Mouse (Mus musculus) stomach, embryonic 15.5 days (tissue): ENCODE data around the gene Prrt1. TPM values are rescaled to one million over a fixed set of nuclear protein-coding genes. Genes with fewer than 3 reads are reported as not detected.

ENCODE experiments used
- ATAC-seq: fragments of 200-750 bp; cut with Nextera tagmentation; 2 replicates; pipeline ENCODE4 v1.8.0; 2017; ENCODE audit warnings: low read depth, moderate number of reproducible peaks, moderate TSS enrichment; ENCODE audit not compliant: insufficient read depth, low FRiP score
- H3K27ac ChIP-seq: fragments of 300-500 bp; sonication (generic); 2 replicates; pipeline ENCODE4 v1.5.1; 2015; ENCODE audit warnings: mild to moderate bottlenecking, inconsistent platforms
- H3K27me3 ChIP-seq: fragments of 300-500 bp; sonication (generic); replicated peaks from 2 replicates; pipeline ENCODE4 v1.6.1; 2015; ENCODE audit warnings: inconsistent platforms
- H3K36me3 ChIP-seq: fragments of 300-500 bp; sonication (generic); 2 replicates; pipeline ENCODE4 v1.6.1; 2015; ENCODE audit warnings: inconsistent platforms
- H3K4me1 ChIP-seq: fragments of 300-500 bp; sonication (generic); 2 replicates; pipeline ENCODE4 v1.6.1; 2015; ENCODE audit warnings: inconsistent platforms
- H3K4me2 ChIP-seq: fragments of 300-500 bp; sonication (generic); 2 replicates; pipeline ENCODE4 v1.6.1; 2015; ENCODE audit warnings: mild to moderate bottlenecking, inconsistent platforms
- H3K4me3 ChIP-seq: fragments of 300-500 bp; sonication (generic); replicated peaks from 2 replicates; pipeline ENCODE4 v1.5.1; 2015; ENCODE audit warnings: inconsistent platforms
- H3K9ac ChIP-seq: fragments of 300-500 bp; sonication (generic); 2 replicates; pipeline ENCODE4 v1.6.1; 2015; ENCODE audit warnings: inconsistent platforms
- H3K9me3 ChIP-seq: fragments of 300-500 bp; sonication (generic); 2 replicates; pipeline ENCODE4 v1.6.1; 2016; ENCODE audit warnings: inconsistent platforms
- WGBS: fragments of 180-500 bp; shearing (Covaris S2); methylation state at CpG from one replicate; pipeline ENCODE4 v1.1.7; 2015; 5-methylcytosine and 5-hydroxymethylcytosine counted together
- polyA plus RNA-seq: library from polyadenylated mRNA; unstranded; fragments of >200 nt; fragmentation: Nextera tagmentation; extraction: Ambion mirVana; gene quantifications from 2 replicates; pipeline ENCODE4 v1.2.1, GENCODE M21; 2015

Prrt1 gene
- polyA plus RNA-seq = 0.35 and 0.63 TPM in 2 replicates

GRCm38 (mm10) chr17:34629221-34629751 lies at the start of gene Prrt1:
Prrt1 (plus strand) TSS chr17:34629533.
- H3K27ac ChIP-seq = peak within 1 kb of the TSS; percentile 95
- H3K4me1 ChIP-seq = peaks cover 50% of the 10 kb centered on the region
- peak within 1 kb of the TSS; percentile 62; the same call in 1 of the 2 replicates for H3K9ac ChIP-seq
- no peaks in the 10 kb centered on the region for H3K9me3 ChIP-seq
- no peak for ATAC-seq
- H3K4me2 ChIP-seq = peak within 1 kb of the TSS; percentile 96
- peaks cover 26% of the 10 kb centered on the region for H3K27me3 ChIP-seq
- 11% methylated on average over 16 of the region's 16 CpGs for WGBS
- 0 out of 2 replicates have a peak, but pooled peaks cover 2% of the 10 kb centered on the region for H3K36me3 ChIP-seq
- peak within 1 kb of the TSS; percentile 77 for H3K4me3 ChIP-seq

GRCm38 (mm10) chr17:34582528-34582927 lies 46.8 kb upstream of the Prrt1 start:
- H3K4me3 ChIP-seq = no peak overlapping the region
- peaks cover 15% of the 10 kb centered on the region for H3K4me1 ChIP-seq
- no peaks in the 10 kb centered on the region for H3K36me3 ChIP-seq
- no peaks in the 10 kb centered on the region for H3K27me3 ChIP-seq
- no peak overlapping the region for H3K4me2 ChIP-seq
- H3K9ac ChIP-seq = no peak overlapping the region
- no peak overlapping the region for H3K27ac ChIP-seq
- no peak for ATAC-seq
- WGBS = 79% methylated on average over 12 of the region's 12 CpGs
- H3K9me3 ChIP-seq = no peaks in the 10 kb centered on the region

GRCm38 (mm10) chr17:34583397-34583796 lies 45.9 kb upstream of the Prrt1 start:
- no peak for ATAC-seq
- H3K4me3 ChIP-seq = no peak overlapping the region
- no peaks in the 10 kb centered on the region for H3K36me3 ChIP-seq
- H3K9me3 ChIP-seq = no peaks in the 10 kb centered on the region
- no peaks in the 10 kb centered on the region for H3K27me3 ChIP-seq
- H3K4me2 ChIP-seq = no peak overlapping the region
- WGBS = 55% methylated on average over 7 of the region's 7 CpGs
- peaks cover 17% of the 10 kb centered on the region for H3K4me1 ChIP-seq
- H3K27ac ChIP-seq = no peak overlapping the region
- no peak overlapping the region for H3K9ac ChIP-seq

GRCm38 (mm10) chr17:34583819-34584218 lies 45.5 kb upstream of the Prrt1 start:
- Histone ChIP-seq H3K4me2 (no peak overlapping the region), H3K27ac (no peak overlapping the region), H3K4me3 (no peak overlapping the region), H3K27me3 (no peaks in the 10 kb centered on the region), H3K36me3 (no peaks in the 10 kb centered on the region), H3K9me3 (no peaks in the 10 kb centered on the region), H3K4me1 (peaks cover 20% of the 10 kb centered on the region), H3K9ac (no peak overlapping the region)
- no peak for ATAC-seq
- WGBS = 90% methylated on average over 8 of the region's 8 CpGs

- H3K9me3 ChIP-seq = no peaks in the 10 kb centered on the region
- no peak overlapping the region for H3K4me2 ChIP-seq
- no peak overlapping the region for H3K9ac ChIP-seq
- WGBS = 90% methylated on average over 8 of the region's 8 CpGs
- H3K4me1 ChIP-seq = peaks cover 32% of the 10 kb centered on the region
- no peak overlapping the region for H3K4me3 ChIP-seq
- no peak for ATAC-seq
- H3K27me3 ChIP-seq = no peaks in the 10 kb centered on the region
- H3K27ac ChIP-seq = no peak overlapping the region
- no peaks in the 10 kb centered on the region for H3K36me3 ChIP-seq
Measured at GRCm38 (mm10) chr17:34585121-34585520, 44.2 kb upstream of the Prrt1 start.

- ATAC-seq = 0 out of 2 replicates have a peak, but pooled peaks have one; percentile 0
- Histone ChIP-seq H3K27me3 (no peaks in the 10 kb centered on the region), H3K9me3 (no peaks in the 10 kb centered on the region), H3K4me2 (peak overlapping the region; percentile 97), H3K36me3 (no peaks in the 10 kb centered on the region), H3K27ac (peak overlapping the region; percentile 99), H3K4me1 (peaks cover 42% of the 10 kb centered on the region), H3K9ac (peak overlapping the region; percentile 88), H3K4me3 (peak overlapping the region; percentile 87)
- 31% methylated on average over 32 of the region's 32 CpGs for WGBS
Measured at GRCm38 (mm10) chr17:34585877-34586771, 43.2 kb upstream of the Prrt1 start.

- 1% methylated on average over 38 of the region's 38 CpGs for WGBS
- H3K36me3 ChIP-seq = no peaks in the 10 kb centered on the region
Measured at GRCm38 (mm10) chr17:34586796-34587422, 42.4 kb upstream of the Prrt1 start.

GRCm38 (mm10) chr17:34587423-34587811 lies 41.9 kb upstream of the Prrt1 start:
- Histone ChIP-seq H3K27me3 (no peaks in the 10 kb centered on the region), H3K4me2 (peak overlapping the region; percentile 97), H3K36me3 (no peaks in the 10 kb centered on the region), H3K9ac (peak overlapping the region; percentile 88), H3K4me3 (peak overlapping the region; percentile 87), H3K4me1 (peaks cover 48% of the 10 kb centered on the region), H3K27ac (peak overlapping the region; percentile 99), H3K9me3 (no peaks in the 10 kb centered on the region)
- under 1% methylated on average over 47 of the region's 50 CpGs for WGBS
- ATAC-seq = peak; percentile 88

More at GRCm38 (mm10) chr17:34586796-34587422, 42.4 kb upstream of the Prrt1 start:
- peak; percentile 80 for ATAC-seq
- H3K9ac ChIP-seq = peak overlapping the region; percentile 88
- peak overlapping the region; percentile 99 for H3K27ac ChIP-seq
- no peaks in the 10 kb centered on the region for H3K27me3 ChIP-seq
- peak overlapping the region; percentile 97 for H3K4me2 ChIP-seq
- H3K4me3 ChIP-seq = peak overlapping the region; percentile 87
- no peaks in the 10 kb centered on the region for H3K9me3 ChIP-seq
- H3K4me1 ChIP-seq = peaks cover 48% of the 10 kb centered on the region

- H3K27me3 ChIP-seq = no peaks in the 10 kb centered on the region
- 4% methylated on average over 19 of the region's 19 CpGs for WGBS
- ATAC-seq = 0 out of 2 replicates have a peak, but pooled peaks have one; percentile 0
- H3K4me1 ChIP-seq = peaks cover 48% of the 10 kb centered on the region
- peak overlapping the region; percentile 88 for H3K9ac ChIP-seq
- H3K4me2 ChIP-seq = peak overlapping the region; percentile 97
- peak overlapping the region; percentile 87 for H3K4me3 ChIP-seq
- no peaks in the 10 kb centered on the region for H3K9me3 ChIP-seq
- H3K27ac ChIP-seq = peak overlapping the region; percentile 99
- H3K36me3 ChIP-seq = no peaks in the 10 kb centered on the region
Measured at GRCm38 (mm10) chr17:34587814-34588213, 41.5 kb upstream of the Prrt1 start.

GRCm38 (mm10) chr17:34588767-34589166 lies 40.6 kb upstream of the Prrt1 start:
- H3K27ac ChIP-seq = no peak overlapping the region
- 66% methylated on average over 3 of the region's 3 CpGs for WGBS

GRCm38 (mm10) chr17:34589206-34589605 lies 40.1 kb upstream of the Prrt1 start:
- H3K9me3 ChIP-seq = no peaks in the 10 kb centered on the region
- H3K27me3 ChIP-seq = no peaks in the 10 kb centered on the region
- H3K9ac ChIP-seq = no peak overlapping the region
- 38% methylated on average over 7 of the region's 7 CpGs for WGBS
- H3K4me1 ChIP-seq = peaks cover 53% of the 10 kb centered on the region
- H3K4me3 ChIP-seq = peak overlapping the region; percentile 13; the same call in 1 of the 2 replicates
- no peak for ATAC-seq
- H3K27ac ChIP-seq = peak overlapping the region; percentile 96
- no peaks in the 10 kb centered on the region for H3K36me3 ChIP-seq
- H3K4me2 ChIP-seq = peak overlapping the region; percentile 87

More at GRCm38 (mm10) chr17:34588767-34589166, 40.6 kb upstream of the Prrt1 start:
- Histone ChIP-seq H3K27me3 (no peaks in the 10 kb centered on the region), H3K4me3 (no peak overlapping the region), H3K4me2 (peak overlapping the region; percentile 87; the same call in 1 of the 2 replicates), H3K9me3 (no peaks in the 10 kb centered on the region), H3K9ac (no peak overlapping the region), H3K36me3 (no peaks in the 10 kb centered on the region), H3K4me1 (peaks cover 49% of the 10 kb centered on the region)
- ATAC-seq = no peak
